Mouse (Mus musculus): Measurements from ENCODE around the gene Sema6d.

DNA sequence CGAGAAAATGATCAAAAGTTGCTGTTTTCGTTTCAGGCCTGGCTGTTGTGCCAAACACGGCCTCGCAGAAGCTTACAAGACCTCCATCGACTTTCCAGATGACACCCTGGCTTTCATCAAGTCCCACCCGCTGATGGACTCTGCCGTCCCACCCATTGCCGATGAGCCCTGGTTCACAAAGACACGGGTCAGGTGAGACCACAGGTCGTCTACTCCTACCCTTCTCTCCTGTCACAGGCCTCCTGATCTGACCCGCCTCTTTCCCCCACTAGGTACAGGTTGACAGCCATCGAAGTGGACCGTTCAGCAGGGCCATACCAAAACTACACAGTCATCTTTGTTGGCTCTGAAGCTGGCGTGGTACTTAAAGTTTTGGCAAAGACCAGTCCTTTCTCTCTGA, 568.6 kb downstream of the Sema6d start:
- TF ChIP-seq CTCF (IDR thresholded peaks at IDR 0.05; ENCODE audit: low read depth) (no peak), EP300 (IDR thresholded peaks at IDR 0.05; ENCODE audit: low read depth) (no peak)

All from liver, postnatal 0 days (tissue).